Mouse (Mus musculus): ENCODE results near the gene Ntng1. TPM values are rescaled to one million over a fixed set of nuclear protein-coding genes. Genes with fewer than 3 reads are reported as not detected.

Gene Ntng1
- polyA plus RNA-seq, 2 experiments: 5.7 to 7.4 TPM

- no peak for TF ChIP-seq POLR2A (IDR thresholded peaks at IDR 0.05; ENCODE audit: borderline replicate concordance, extremely low read depth, insufficient read depth, insufficient read length)
- no peak for ATAC-seq (ENCODE audit: low FRiP score, low read depth)
- Histone ChIP-seq H3K27ac (replicated peaks; ENCODE audit: low read depth, low read length) (no peak overlapping the region), H3K4me3 (replicated peaks; ENCODE audit: low read length) (no peak overlapping the region), H3K4me2 (replicated peaks; ENCODE audit: low read depth, low read length, severe bottlenecking) (no peak overlapping the region), H3K27me3 (ENCODE audit: control insufficient read depth, insufficient read depth, low read length) (no peaks in the 10 kb centered on the region), H3K36me3 (ENCODE audit: control insufficient read depth, insufficient read depth, low read length) (no peaks in the 10 kb centered on the region), H3K4me1 (ENCODE audit: control insufficient read depth, insufficient read depth, low read length) (no peaks in the 10 kb centered on the region), H3K9ac (ENCODE audit: low read depth, low read length, severe bottlenecking) (no peak overlapping the region), H3K9me3 (ENCODE audit: control insufficient read depth, low read length) (no peaks in the 10 kb centered on the region)
- no peak for DNase-seq (ENCODE audit: low spot score)
- 87% methylated on average over 2 of the region's 2 CpGs for WGBS
Observed at GRCm38 (mm10) chr3:109818821-109819685, 324.8 kb downstream of the Ntng1 start.

- H3K4me2 ChIP-seq (replicated peaks; ENCODE audit: low read depth, low read length, severe bottlenecking): no peak overlapping the region
- no peak for TF ChIP-seq POLR2A (IDR thresholded peaks at IDR 0.05; ENCODE audit: borderline replicate concordance, extremely low read depth, insufficient read depth, insufficient read length)
- 97% methylated on average over 1 of the region's 1 CpGs for WGBS
Observed at GRCm38 (mm10) chr3:109809065-109809464, 334.7 kb downstream of the Ntng1 start.

GRCm38 (mm10) chr3:109807211-109807934 lies 336.4 kb downstream of the Ntng1 start:
- DNase-seq (ENCODE audit: low spot score) (no peak), ATAC-seq (ENCODE audit: low FRiP score, low read depth) (no peak)
- TF ChIP-seq POLR2A (IDR thresholded peaks at IDR 0.05; ENCODE audit: borderline replicate concordance, extremely low read depth, insufficient read depth, insufficient read length): no peak
- no peak overlapping the region for H3K9ac ChIP-seq (ENCODE audit: low read depth, low read length, severe bottlenecking)
- H3K4me1 ChIP-seq (ENCODE audit: control insufficient read depth, insufficient read depth, low read length): no peaks in the 10 kb centered on the region
- 82% methylated on average over 6 of the region's 6 CpGs for WGBS
- no peak overlapping the region for H3K4me2 ChIP-seq (replicated peaks; ENCODE audit: low read depth, low read length, severe bottlenecking)
- no peak overlapping the region for H3K4me3 ChIP-seq (replicated peaks; ENCODE audit: low read length)
- H3K9me3 ChIP-seq (ENCODE audit: control insufficient read depth, low read length): no peaks in the 10 kb centered on the region
- H3K27me3 ChIP-seq (ENCODE audit: control insufficient read depth, insufficient read depth, low read length): no peaks in the 10 kb centered on the region
- no peak overlapping the region for H3K27ac ChIP-seq (replicated peaks; ENCODE audit: low read depth, low read length)
- H3K36me3 ChIP-seq (ENCODE audit: control insufficient read depth, insufficient read depth, low read length): no peaks in the 10 kb centered on the region

More at GRCm38 (mm10) chr3:109809065-109809464, 334.7 kb downstream of the Ntng1 start:
- H3K27me3 ChIP-seq (ENCODE audit: control insufficient read depth, insufficient read depth, low read length): no peaks in the 10 kb centered on the region
- H3K4me3 ChIP-seq (replicated peaks; ENCODE audit: low read length): no peak overlapping the region
- no peaks in the 10 kb centered on the region for H3K4me1 ChIP-seq (ENCODE audit: control insufficient read depth, insufficient read depth, low read length)
- H3K9ac ChIP-seq (ENCODE audit: low read depth, low read length, severe bottlenecking): no peak overlapping the region
- no peak for ATAC-seq (ENCODE audit: low FRiP score, low read depth)
- no peaks in the 10 kb centered on the region for H3K9me3 ChIP-seq (ENCODE audit: control insufficient read depth, low read length)
- H3K36me3 ChIP-seq (ENCODE audit: control insufficient read depth, insufficient read depth, low read length): no peaks in the 10 kb centered on the region
- DNase-seq (ENCODE audit: low spot score): no peak
- H3K27ac ChIP-seq (replicated peaks; ENCODE audit: low read depth, low read length): no peak overlapping the region

GRCm38 (mm10) chr3:109804145-109804544 lies 339.7 kb downstream of the Ntng1 start:
- TF ChIP-seq POLR2A (IDR thresholded peaks at IDR 0.05; ENCODE audit: borderline replicate concordance, extremely low read depth, insufficient read depth, insufficient read length): no peak
- Histone ChIP-seq H3K27ac (replicated peaks; ENCODE audit: low read depth, low read length) (no peak overlapping the region), H3K4me3 (replicated peaks; ENCODE audit: low read length) (no peak overlapping the region), H3K4me2 (replicated peaks; ENCODE audit: low read depth, low read length, severe bottlenecking) (no peak overlapping the region), H3K9me3 (ENCODE audit: control insufficient read depth, low read length) (no peaks in the 10 kb centered on the region), H3K36me3 (ENCODE audit: control insufficient read depth, insufficient read depth, low read length) (no peaks in the 10 kb centered on the region), H3K9ac (ENCODE audit: low read depth, low read length, severe bottlenecking) (no peak overlapping the region), H3K27me3 (ENCODE audit: control insufficient read depth, insufficient read depth, low read length) (no peaks in the 10 kb centered on the region), H3K4me1 (ENCODE audit: control insufficient read depth, insufficient read depth, low read length) (no peaks in the 10 kb centered on the region)
- no peak for DNase-seq (ENCODE audit: low spot score)
- no peak for ATAC-seq (ENCODE audit: low FRiP score, low read depth)
- 57% methylated on average over 2 of the region's 2 CpGs for WGBS

GRCm38 (mm10) chr3:109803616-109804015 lies 340.2 kb downstream of the Ntng1 start:
- Histone ChIP-seq H3K27ac (replicated peaks; ENCODE audit: low read depth, low read length) (no peak overlapping the region), H3K4me1 (ENCODE audit: control insufficient read depth, insufficient read depth, low read length) (no peaks in the 10 kb centered on the region), H3K9me3 (ENCODE audit: control insufficient read depth, low read length) (no peaks in the 10 kb centered on the region), H3K36me3 (ENCODE audit: control insufficient read depth, insufficient read depth, low read length) (no peaks in the 10 kb centered on the region), H3K4me2 (replicated peaks; ENCODE audit: low read depth, low read length, severe bottlenecking) (no peak overlapping the region), H3K27me3 (ENCODE audit: control insufficient read depth, insufficient read depth, low read length) (no peaks in the 10 kb centered on the region), H3K9ac (ENCODE audit: low read depth, low read length, severe bottlenecking) (no peak overlapping the region), H3K4me3 (replicated peaks; ENCODE audit: low read length) (no peak overlapping the region)
- no peak for TF ChIP-seq POLR2A (IDR thresholded peaks at IDR 0.05; ENCODE audit: borderline replicate concordance, extremely low read depth, insufficient read depth, insufficient read length)
- WGBS: 57% methylated on average over 3 of the region's 3 CpGs
- DNase-seq (ENCODE audit: low spot score) (no peak), ATAC-seq (ENCODE audit: low FRiP score, low read depth) (no peak)
